Mouse (Mus musculus) C2C12 (cell line): ENCODE data around the gene Abhd17c.

Experiments used
- CTCF ChIP-seq: IDR thresholded peaks from one replicate; pipeline ENCODE4 v1.5.1; 2011; ENCODE audit not compliant: control insufficient read depth, insufficient read depth, insufficient read length
- MAX ChIP-seq: IDR thresholded peaks from one replicate; pipeline ENCODE4 v1.6.1; 2011; ENCODE audit warnings: mild to moderate bottlenecking, control low read depth
- MYOD1 ChIP-seq: IDR thresholded peaks from one replicate; pipeline ENCODE4 v1.6.1; 2011; ENCODE audit warnings: low read depth; ENCODE audit not compliant: control insufficient read depth, insufficient read length
- USF1 ChIP-seq: IDR thresholded peaks from one replicate; pipeline ENCODE4 v1.6.1; 2011; ENCODE audit warnings: low read depth, mild to moderate bottlenecking, control low read depth, moderate library complexity

GRCm38 (mm10) chr7:84088971-84089370 is 62.7 kb downstream of the Abhd17c start:
- TF ChIP-seq CTCF, result peak; percentile 64
- no peak for TF ChIP-seq MAX
- no peak for TF ChIP-seq USF1
- TF ChIP-seq MYOD1, result no peak
